Mouse (Mus musculus): Measurements from ENCODE around the gene Grin2c.

DNA sequence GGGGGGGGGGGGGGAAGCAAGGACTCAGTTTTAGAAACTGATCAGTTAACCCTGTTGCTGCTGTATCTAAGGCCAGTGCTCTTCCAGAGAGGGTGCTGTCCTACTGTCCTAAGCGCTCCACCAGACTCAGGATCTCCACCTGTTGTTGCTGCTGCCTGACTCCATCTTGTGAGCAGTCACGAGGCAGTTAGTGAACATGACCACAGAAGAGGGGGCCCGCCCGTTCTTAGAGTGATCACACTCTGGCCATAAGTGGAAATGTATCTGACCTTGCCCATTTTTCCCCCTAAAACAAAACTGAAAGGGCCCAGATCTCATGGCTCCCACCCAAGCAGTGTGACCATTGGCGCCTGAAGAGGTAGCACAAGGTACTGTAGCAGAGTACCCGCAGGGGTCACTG, 19.1 kb downstream of the Grin2c start:
- no peak for TF ChIP-seq TAL1 (IDR thresholded peaks at IDR 0.05; ENCODE audit: low read length)
- no peak for TF ChIP-seq GATA1 (IDR thresholded peaks at IDR 0.05; ENCODE audit: low read length)

Measured in erythroblast, embryonic 14.5 days (primary cell).